Mouse (Mus musculus): Measurements from ENCODE around the gene Npb. TPM values are rescaled to one million over a fixed set of nuclear protein-coding genes. Genes with fewer than 3 reads are reported as not detected.

The Npb gene
- total and polyA plus RNA-seq, 2 experiments from 2014 or later: 1.3 TPM; not detected in 1

DNA sequence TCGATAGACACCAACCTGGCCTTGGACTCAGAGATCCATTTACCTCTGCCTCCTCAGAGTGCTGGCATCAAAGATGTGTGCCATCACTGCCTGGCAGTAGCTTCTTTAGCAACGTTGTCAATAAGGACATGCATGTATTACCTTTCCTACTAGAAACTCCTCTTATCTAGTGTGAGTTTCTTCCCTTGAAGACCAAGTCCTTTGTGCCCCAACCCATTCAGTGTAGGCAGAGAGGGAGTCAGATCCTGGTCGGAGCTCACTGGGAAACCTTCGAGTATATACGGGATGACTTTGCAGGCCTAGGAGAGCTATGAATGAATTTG lies 34.0 kb upstream of the Npb start:
- peak overlapping the region; percentile 79 for H3K4me2 ChIP-seq (ENCODE audit: low read depth, low read length, poor library complexity, severe bottlenecking)
- DNase-seq (ENCODE audit: low spot score): no peak
- WGBS: 42% methylated on average over 5 of the region's 5 CpGs
- no peaks in the 10 kb centered on the region for H3K9me3 ChIP-seq (ENCODE audit: low read length)
- H3K36me3 ChIP-seq (ENCODE audit: insufficient read depth, low read length): peaks cover 31% of the 10 kb centered on the region
- no peak for ATAC-seq (ENCODE audit: low FRiP score)
- no peak overlapping the region for H3K9ac ChIP-seq (replicated peaks; ENCODE audit: low read length, poor library complexity, severe bottlenecking)
- H3K4me3 ChIP-seq (ENCODE audit: low read depth, low read length): peak overlapping the region; percentile 96; the same call in 1 of the 2 replicates
- peaks cover 6% of the 10 kb centered on the region for H3K4me1 ChIP-seq (ENCODE audit: insufficient read depth, low read length)
- H3K27me3 ChIP-seq (ENCODE audit: insufficient read depth, low read length): no peaks in the 10 kb centered on the region
- TF ChIP-seq CTCF (IDR thresholded peaks at IDR 0.05): no peak
- no peak overlapping the region for H3K27ac ChIP-seq (ENCODE audit: low read depth, low read length)

DNA sequence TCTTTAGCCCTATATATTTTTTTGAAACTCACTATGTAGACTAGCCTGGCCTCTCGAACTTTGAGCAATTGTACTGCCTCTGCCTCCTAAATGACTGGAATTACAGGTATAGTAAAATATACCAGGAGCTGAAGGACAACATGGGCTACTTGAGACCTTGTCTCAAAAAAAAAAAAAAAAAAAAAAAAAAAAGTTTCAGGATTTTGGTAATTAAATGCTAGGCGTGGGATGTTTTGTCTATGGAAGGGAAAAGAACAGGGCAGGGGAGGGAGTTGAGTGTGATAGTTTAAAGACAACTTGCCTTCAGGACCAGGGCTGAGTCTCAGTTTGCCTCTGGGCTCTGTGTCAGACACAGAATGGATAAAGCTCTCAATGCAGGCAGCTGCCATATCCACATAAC lies 33.2 kb upstream of the Npb start:
- ATAC-seq (ENCODE audit: low FRiP score) (no peak), DNase-seq (ENCODE audit: low spot score) (no peak)
- Histone ChIP-seq H3K4me1 (ENCODE audit: insufficient read depth, low read length) (peaks cover 6% of the 10 kb centered on the region), H3K27ac (ENCODE audit: low read depth, low read length) (no peak overlapping the region), H3K27me3 (ENCODE audit: insufficient read depth, low read length) (no peaks in the 10 kb centered on the region), H3K4me3 (ENCODE audit: low read depth, low read length) (no peak overlapping the region), H3K9me3 (ENCODE audit: low read length) (no peaks in the 10 kb centered on the region), H3K36me3 (ENCODE audit: insufficient read depth, low read length) (peaks cover 34% of the 10 kb centered on the region), H3K9ac (replicated peaks; ENCODE audit: low read length, poor library complexity, severe bottlenecking) (no peak overlapping the region), H3K4me2 (ENCODE audit: low read depth, low read length, poor library complexity, severe bottlenecking) (no peak overlapping the region)
- 85% methylated on average over 2 of the region's 2 CpGs for WGBS
- TF ChIP-seq CTCF (IDR thresholded peaks at IDR 0.05): no peak

DNA sequence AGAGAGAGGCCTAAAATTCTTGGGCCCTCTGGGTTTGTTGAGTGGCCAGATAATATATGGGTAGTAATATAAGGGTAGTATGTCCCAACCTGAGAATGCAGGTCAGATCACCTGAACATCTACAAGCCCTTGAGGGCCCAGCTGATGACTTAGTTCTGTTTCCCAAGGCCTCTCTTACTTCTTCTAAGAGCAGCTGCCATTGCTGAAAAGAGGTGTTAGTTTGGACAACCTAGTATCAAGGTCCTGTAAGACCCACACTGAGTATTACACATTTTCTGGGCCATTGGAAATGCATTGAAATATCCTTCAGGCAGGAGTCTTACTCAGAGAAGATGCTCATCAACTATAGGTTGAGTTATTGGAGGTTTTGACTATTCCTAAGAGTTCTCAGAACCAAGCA lies 32.3 kb upstream of the Npb start:
- Histone ChIP-seq H3K4me2 (ENCODE audit: low read depth, low read length, poor library complexity, severe bottlenecking) (no peak overlapping the region), H3K4me3 (ENCODE audit: low read depth, low read length) (no peak overlapping the region), H3K27me3 (ENCODE audit: insufficient read depth, low read length) (no peaks in the 10 kb centered on the region), H3K4me1 (ENCODE audit: insufficient read depth, low read length) (peaks cover 10% of the 10 kb centered on the region), H3K9ac (replicated peaks; ENCODE audit: low read length, poor library complexity, severe bottlenecking) (no peak overlapping the region), H3K9me3 (ENCODE audit: low read length) (no peaks in the 10 kb centered on the region), H3K27ac (ENCODE audit: low read depth, low read length) (no peak overlapping the region), H3K36me3 (ENCODE audit: insufficient read depth, low read length) (peaks cover 30% of the 10 kb centered on the region)
- DNase-seq (ENCODE audit: low spot score) (no peak), ATAC-seq (ENCODE audit: low FRiP score) (no peak)
- TF ChIP-seq CTCF (IDR thresholded peaks at IDR 0.05): no peak

DNA sequence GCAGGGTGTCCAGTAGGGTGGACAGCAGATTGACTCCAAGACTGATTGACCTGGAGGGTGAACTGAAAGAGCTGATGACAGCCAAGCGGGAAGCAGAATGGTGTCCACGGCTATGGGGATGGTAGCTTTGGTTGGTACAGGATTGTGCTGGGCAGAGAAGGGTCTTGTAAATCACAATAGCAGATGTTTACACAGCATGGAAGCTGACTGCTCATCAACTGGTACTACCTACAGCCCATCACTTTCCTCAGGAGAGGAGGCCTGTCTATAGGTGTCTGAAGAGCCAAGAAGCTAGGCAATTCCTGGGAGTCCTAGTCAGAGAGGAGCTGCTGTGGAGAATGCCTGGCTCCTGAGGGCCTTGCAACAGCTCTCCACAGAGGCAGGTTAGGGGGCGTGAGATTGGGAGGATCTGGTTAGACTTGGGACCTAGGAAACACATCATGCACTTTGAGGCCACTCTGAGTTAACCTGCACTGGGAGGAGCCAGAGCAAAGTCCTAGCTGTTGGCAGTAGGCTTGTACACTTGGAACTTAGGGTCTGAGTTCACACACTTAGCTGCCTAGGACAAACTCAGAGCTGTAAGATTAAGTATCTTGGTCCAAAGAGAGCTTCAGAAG lies 31.8 kb upstream of the Npb start:
- TF ChIP-seq CTCF (IDR thresholded peaks at IDR 0.05): no peak
- ATAC-seq (ENCODE audit: low FRiP score) (no peak), DNase-seq (ENCODE audit: low spot score) (no peak)
- H3K9me3 ChIP-seq (ENCODE audit: low read length): no peaks in the 10 kb centered on the region
- peaks cover 26% of the 10 kb centered on the region for H3K36me3 ChIP-seq (ENCODE audit: insufficient read depth, low read length)
- no peak overlapping the region for H3K27ac ChIP-seq (ENCODE audit: low read depth, low read length)
- no peaks in the 10 kb centered on the region for H3K27me3 ChIP-seq (ENCODE audit: insufficient read depth, low read length)
- H3K4me2 ChIP-seq (ENCODE audit: low read depth, low read length, poor library complexity, severe bottlenecking): no peak overlapping the region
- no peak overlapping the region for H3K9ac ChIP-seq (replicated peaks; ENCODE audit: low read length, poor library complexity, severe bottlenecking)
- no peak overlapping the region for H3K4me3 ChIP-seq (ENCODE audit: low read depth, low read length)
- peaks cover 10% of the 10 kb centered on the region for H3K4me1 ChIP-seq (ENCODE audit: insufficient read depth, low read length)
- WGBS: 92% methylated on average over 3 of the region's 3 CpGs

DNA sequence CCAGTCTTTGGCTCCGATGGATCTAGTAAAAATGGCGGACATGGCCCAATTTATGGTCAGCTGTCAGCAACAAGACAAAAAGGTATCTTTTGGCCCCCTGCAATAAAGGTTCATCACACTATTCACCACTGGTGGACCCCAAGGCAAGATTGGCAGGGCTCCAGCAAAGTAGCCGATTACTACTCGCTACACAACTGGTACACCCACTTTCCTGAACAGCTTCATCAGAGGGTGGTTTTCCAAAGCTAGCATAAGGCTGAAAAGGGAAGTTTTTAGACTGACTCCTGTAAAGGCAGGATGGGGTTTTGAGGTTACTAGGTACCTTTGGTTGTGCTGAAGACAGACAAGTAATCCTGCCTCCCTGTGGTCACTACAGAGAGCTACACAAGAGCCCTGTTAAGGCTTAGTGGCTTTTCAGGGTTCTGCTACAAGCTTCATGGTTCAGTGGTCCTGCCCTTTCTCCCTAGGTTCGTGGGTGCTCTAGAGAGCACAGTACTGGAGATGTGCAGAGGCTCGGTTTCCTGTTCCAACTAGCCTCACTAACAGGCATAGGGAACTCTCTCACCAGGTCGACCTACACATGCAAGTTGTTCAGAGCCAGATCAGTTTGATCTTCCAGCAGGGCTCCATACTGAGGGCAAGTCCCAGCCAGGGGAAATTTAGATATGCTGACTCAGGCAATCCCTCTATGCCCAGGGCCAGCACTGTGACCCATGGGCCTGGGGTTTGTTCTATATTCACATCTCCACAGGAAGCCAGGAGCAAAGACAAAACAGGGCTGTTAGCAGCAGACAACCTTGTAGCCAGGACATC lies 30.9 kb upstream of the Npb start:
- no peak overlapping the region for H3K27ac ChIP-seq (ENCODE audit: low read depth, low read length)

DNA sequence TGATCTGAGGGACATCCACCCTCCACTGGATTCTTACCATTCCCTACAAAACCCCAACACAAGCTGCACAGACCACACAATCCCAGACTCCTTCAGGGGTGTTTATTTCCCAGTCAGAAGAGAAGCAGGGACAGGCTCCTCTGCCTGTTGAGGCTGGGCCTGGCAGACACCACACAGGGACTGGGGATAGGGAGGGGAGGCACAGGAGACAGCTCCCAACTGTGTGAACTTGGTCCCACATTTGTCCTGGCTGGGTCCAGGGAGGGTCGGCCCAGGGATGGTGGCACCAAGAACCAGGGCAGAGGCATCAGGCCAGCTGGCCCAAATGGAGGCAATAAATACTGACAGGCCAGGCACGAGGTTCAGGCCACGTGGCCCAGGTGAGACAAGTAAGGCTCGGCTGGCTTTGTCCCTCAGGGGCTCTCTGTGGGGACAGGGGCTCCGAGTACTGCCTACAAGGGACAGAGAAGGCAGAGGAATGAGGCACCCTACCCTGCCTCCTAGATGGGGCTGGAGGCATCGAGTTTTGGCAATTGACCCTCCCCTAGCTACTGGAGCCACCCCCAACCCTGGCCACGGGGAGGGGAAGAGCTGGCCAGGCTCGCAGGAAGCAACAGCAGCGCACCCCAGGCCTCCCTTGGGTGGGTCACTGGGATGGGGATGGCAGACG lies 30.1 kb upstream of the Npb start:
- WGBS: 87% methylated on average over 10 of the region's 10 CpGs
- no peak overlapping the region for H3K4me3 ChIP-seq (ENCODE audit: low read depth, low read length)
- H3K36me3 ChIP-seq (ENCODE audit: insufficient read depth, low read length): peaks cover 26% of the 10 kb centered on the region
- no peak overlapping the region for H3K27ac ChIP-seq (ENCODE audit: low read depth, low read length)
- DNase-seq (ENCODE audit: low spot score): no peak
- TF ChIP-seq CTCF (IDR thresholded peaks at IDR 0.05): no peak
- no peaks in the 10 kb centered on the region for H3K27me3 ChIP-seq (ENCODE audit: insufficient read depth, low read length)
- H3K9me3 ChIP-seq (ENCODE audit: low read length): no peaks in the 10 kb centered on the region
- no peak overlapping the region for H3K4me2 ChIP-seq (ENCODE audit: low read depth, low read length, poor library complexity, severe bottlenecking)
- H3K4me1 ChIP-seq (ENCODE audit: insufficient read depth, low read length): peaks cover 5% of the 10 kb centered on the region
- H3K9ac ChIP-seq (replicated peaks; ENCODE audit: low read length, poor library complexity, severe bottlenecking): no peak overlapping the region
- no peak for ATAC-seq (ENCODE audit: low FRiP score)

More for the DNA sequence above, 30.9 kb upstream of the Npb start:
- Histone ChIP-seq H3K36me3 (ENCODE audit: insufficient read depth, low read length) (peaks cover 26% of the 10 kb centered on the region), H3K4me3 (ENCODE audit: low read depth, low read length) (no peak overlapping the region), H3K9me3 (ENCODE audit: low read length) (no peaks in the 10 kb centered on the region), H3K27me3 (ENCODE audit: insufficient read depth, low read length) (no peaks in the 10 kb centered on the region), H3K4me2 (ENCODE audit: low read depth, low read length, poor library complexity, severe bottlenecking) (no peak overlapping the region), H3K4me1 (ENCODE audit: insufficient read depth, low read length) (peaks cover 5% of the 10 kb centered on the region), H3K9ac (replicated peaks; ENCODE audit: low read length, poor library complexity, severe bottlenecking) (no peak overlapping the region)
- 78% methylated on average over 7 of the region's 7 CpGs for WGBS
- DNase-seq (ENCODE audit: low spot score) (peak; percentile 57), ATAC-seq (ENCODE audit: low FRiP score) (no peak)
- TF ChIP-seq CTCF (IDR thresholded peaks at IDR 0.05): peak; percentile 67
